Mouse (Mus musculus) ES-E14 (cell line): ENCODE measurements around the gene Ahcyl1. TPM values are rescaled to one million over a fixed set of nuclear protein-coding genes. Genes with fewer than 3 reads are reported as not detected.

ENCODE experiments used
- DNase-seq: peaks from one replicate; pipeline ENCODE4 v3.0.0-alpha.2; 2013; ENCODE audit warnings: low read depth, low spot score
- H3K27ac ChIP-seq: 2 replicates; pipeline ENCODE4 v1.5.1; 2012; ENCODE audit warnings: low read depth, mild to moderate bottlenecking, low read length, moderate library complexity, mixed read lengths; ENCODE audit not compliant: poor library complexity, insufficient read depth, severe bottlenecking
- H3K36me3 ChIP-seq: 2 replicates; pipeline ENCODE4 v1.6.1; 2012; ENCODE audit warnings: mild to moderate bottlenecking, low read length, moderate library complexity, mixed read lengths; ENCODE audit not compliant: control insufficient read depth, poor library complexity, insufficient read depth, severe bottlenecking
- H3K4me1 ChIP-seq, 2 experiments: fragments of 150-350 bp in 1 of 2; sonication (generic) in 1 of 2; 2 replicates each; pipeline ENCODE4 v1.6.1; 2012; ENCODE audit warnings: low read length in 2 of 2, mild to moderate bottlenecking in 1 of 2, mixed read lengths in 1 of 2; ENCODE audit not compliant: control insufficient read depth in 2 of 2, insufficient read depth in 2 of 2, poor library complexity in 1 of 2
- H3K4me3 ChIP-seq, 2 experiments: fragments of 150-350 bp in 1 of 2; sonication (generic) in 1 of 2; 2 replicates each; pipeline ENCODE4 v1.5.1; 2012; ENCODE audit warnings: low read length in 2 of 2, low read depth in 1 of 2, mild to moderate bottlenecking in 1 of 2, mixed read lengths in 1 of 2; ENCODE audit not compliant: insufficient read depth in 1 of 2, poor library complexity in 1 of 2, severe bottlenecking in 1 of 2
- H3K9ac ChIP-seq: 2 replicates; pipeline ENCODE4 v1.6.1; 2012; ENCODE audit warnings: low read depth, mild to moderate bottlenecking, low read length, mixed read lengths; ENCODE audit not compliant: poor library complexity, insufficient read depth, severe bottlenecking
- H3K9me3 ChIP-seq: fragments of 150-350 bp; sonication (generic); 2 replicates; pipeline ENCODE4 v1.6.1; 2012; ENCODE audit warnings: low read depth, mild to moderate bottlenecking, low read length; ENCODE audit not compliant: control insufficient read depth, insufficient read depth
- CHD2 ChIP-seq: IDR thresholded peaks from 2 replicates; pipeline ENCODE4 v1.6.1; 2014; ENCODE audit warnings: mild to moderate bottlenecking, low read depth, low read length, inconsistent platforms
- HCFC1 ChIP-seq: IDR thresholded peaks from 2 replicates; pipeline ENCODE4 v1.6.1; 2012; ENCODE audit warnings: low read length, inconsistent platforms, borderline replicate concordance; ENCODE audit not compliant: insufficient read depth
- MAFK ChIP-seq: IDR thresholded peaks from 2 replicates; pipeline ENCODE4 v1.6.1; 2014; ENCODE audit warnings: mild to moderate bottlenecking, low read depth, low read length, inconsistent platforms; ENCODE audit not compliant: insufficient read depth
- ZC3H11A ChIP-seq: IDR thresholded peaks from 2 replicates; pipeline ENCODE4 v1.6.1; 2012; ENCODE audit warnings: low read depth, mild to moderate bottlenecking, inconsistent platforms, low read length, borderline replicate concordance
- ZNF384 ChIP-seq: IDR thresholded peaks from 2 replicates; pipeline ENCODE4 v1.6.1; 2012; ENCODE audit warnings: low read depth, low read length, inconsistent platforms
- in situ Hi-C, 2 experiments: fragments of 600-800 bp; cut with MboI; formaldehyde crosslinking; loops; one replicate each; pipeline ENCODE4 v1.15.1; 2025; ENCODE audit warnings: low sequenced_read_pairs in 2 of 2, inconsistent platforms in 1 of 2; ENCODE audit not compliant: unreplicated experiment in 2 of 2
- total RNA-seq: library from RNA; depleted of rRNA; stranded (reverse); fragments of 300-350 nt; gene quantifications from 2 replicates; pipeline ENCODE4 v1.2.3, GENCODE M21; 2012; rRNA removed

The Ahcyl1 gene
- total RNA-seq = 25.4 and 38.2 TPM in 2 replicates

DNA sequence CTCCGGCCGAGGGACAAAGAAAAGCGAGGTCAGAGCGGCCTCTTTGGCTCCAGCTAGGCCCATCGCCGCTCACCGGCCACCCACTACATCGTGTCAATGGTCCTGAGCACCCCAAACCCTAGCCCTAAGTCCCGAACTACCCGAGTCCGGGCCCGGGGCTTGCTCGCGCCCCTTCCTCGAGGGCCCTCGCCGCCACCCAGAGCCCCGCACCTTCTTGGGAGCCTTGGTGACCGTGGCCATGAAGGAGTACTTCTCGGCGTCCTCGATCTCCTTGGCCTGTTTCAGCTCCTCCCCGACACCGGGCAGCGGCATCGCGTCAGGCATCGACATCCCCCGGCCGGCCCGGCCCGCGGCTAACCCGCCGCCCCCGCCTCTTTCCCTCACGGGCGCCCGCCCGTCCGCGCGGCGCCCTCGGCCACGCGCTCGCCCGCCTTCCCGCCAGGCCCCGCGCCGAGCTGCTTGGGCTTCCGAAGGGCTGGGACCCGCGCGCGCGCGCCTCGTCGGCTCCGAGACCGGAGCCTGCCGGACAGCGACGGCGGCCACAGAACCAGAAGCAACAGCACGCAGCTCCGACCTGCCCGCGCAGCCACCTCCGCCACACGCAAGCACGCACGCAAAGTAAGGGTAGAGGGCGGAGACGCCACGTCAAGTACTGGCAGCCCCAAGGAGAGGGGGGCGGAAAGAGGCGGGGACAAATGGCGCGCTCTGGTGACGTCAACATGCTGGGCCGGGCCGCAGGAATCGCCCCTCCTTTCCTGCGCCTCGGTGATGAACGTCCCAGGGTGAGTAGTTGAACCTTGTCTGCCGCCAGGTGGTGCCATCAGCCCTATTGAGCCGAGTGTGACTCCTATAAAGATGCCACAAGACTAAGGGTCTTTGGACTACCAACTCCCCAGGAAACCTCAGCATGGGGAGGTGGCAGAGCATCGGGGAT is at the start of gene Ahcyl1:
Gene Ahcyl1 (minus strand): TSS at position 613 of the 934 bp plus-strand sequence.
- in situ Hi-C loops = loop anchor here in 1 of 2 experiments (10.0 kb wide), 1 partner anchor 169 kb away; no protein-coding TSS in a partner anchor

DNA sequence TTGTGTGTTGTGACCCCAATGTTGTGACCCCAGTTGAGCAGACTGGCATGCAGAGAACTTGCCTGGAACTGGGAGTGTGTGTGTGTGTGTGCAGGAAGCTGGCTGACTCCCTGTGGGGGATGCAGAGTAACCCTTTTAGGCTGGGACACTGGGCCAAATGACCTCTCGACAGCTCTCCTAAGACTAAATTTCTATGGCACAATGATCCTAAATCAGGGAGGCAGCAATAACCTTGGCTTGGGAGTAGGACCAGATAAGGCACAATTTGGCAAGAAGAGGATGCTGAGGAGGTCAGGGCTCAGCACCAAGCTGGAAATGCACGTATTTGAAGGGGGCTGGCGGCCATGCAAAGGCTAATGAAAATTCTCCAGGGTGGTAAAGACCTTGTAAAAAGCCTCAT is 49.7 kb upstream of the Ahcyl1 start:
- H3K4me1 ChIP-seq = peaks cover 2 to 9% of the 10 kb centered on the region in 2 experiments; a peak in 1 of 4 replicates
- no peak for TF ChIP-seq HCFC1
- TF ChIP-seq ZC3H11A = no peak
- no peak for TF ChIP-seq ZNF384
- TF ChIP-seq MAFK = no peak
- TF ChIP-seq CHD2 = no peak
- H3K9me3 ChIP-seq = no peaks in the 10 kb centered on the region
- H3K4me3 ChIP-seq = no peak overlapping the region
- H3K9ac ChIP-seq = no peak overlapping the region
- H3K27ac ChIP-seq = no peak overlapping the region
- H3K36me3 ChIP-seq = no peaks in the 10 kb centered on the region
- DNase-seq = no peak
- in situ Hi-C loops = no loop called here

More for the DNA sequence above, at the start of gene Ahcyl1:
- Histone ChIP-seq H3K36me3 (no peaks in the 10 kb centered on the region), H3K4me1 (peaks cover 0 to 3% of the 10 kb centered on the region in 2 experiments; a peak in 2 of 4 replicates), H3K27ac (peak within 1 kb of the TSS; percentile 54; the same call in 1 of the 2 replicates), H3K9ac (peak within 1 kb of the TSS; percentile 87), H3K9me3 (no peaks in the 10 kb centered on the region), H3K4me3 (peak within 1 kb of the TSS; percentile 80 to 90)
- DNase-seq = peak; percentile 95
- TF ChIP-seq ZNF384 = no peak
- peak; percentile 90; the same call in 1 of the 2 replicates for TF ChIP-seq ZC3H11A
- TF ChIP-seq CHD2 = no peak
- no peak for TF ChIP-seq MAFK
- peak; percentile 94 for TF ChIP-seq HCFC1

DNA sequence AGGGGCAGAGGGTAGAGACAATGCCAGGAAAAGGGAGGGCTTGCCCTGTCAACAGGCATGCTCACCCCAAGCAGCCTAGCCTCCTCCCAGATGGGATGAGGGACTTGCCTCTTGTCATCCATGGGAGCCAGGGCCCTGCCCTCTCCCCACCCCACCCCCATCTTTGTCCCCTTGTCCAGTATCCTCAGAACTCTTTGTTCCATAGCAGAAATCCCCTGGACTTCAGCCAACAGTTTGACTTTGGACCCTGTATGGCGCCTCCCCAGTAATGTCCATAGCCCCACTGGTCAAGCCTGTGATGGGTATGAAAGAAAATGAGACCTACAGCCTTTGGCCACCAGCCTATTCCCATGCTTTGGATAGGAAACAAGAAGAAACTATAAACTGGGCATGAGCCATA is 47.3 kb upstream of the Ahcyl1 start:
- Histone ChIP-seq H3K9me3 (no peaks in the 10 kb centered on the region), H3K27ac (no peak overlapping the region), H3K36me3 (no peaks in the 10 kb centered on the region), H3K4me1 (peaks cover 2 to 16% of the 10 kb centered on the region in 2 experiments; a peak in 2 of 4 replicates), H3K9ac (no peak overlapping the region), H3K4me3 (no peak overlapping the region)
- in situ Hi-C loops = no loop called here
- TF ChIP-seq ZC3H11A = no peak
- TF ChIP-seq ZNF384 = no peak
- TF ChIP-seq MAFK = no peak
- TF ChIP-seq CHD2 = no peak
- TF ChIP-seq HCFC1 = no peak
- DNase-seq = no peak

DNA sequence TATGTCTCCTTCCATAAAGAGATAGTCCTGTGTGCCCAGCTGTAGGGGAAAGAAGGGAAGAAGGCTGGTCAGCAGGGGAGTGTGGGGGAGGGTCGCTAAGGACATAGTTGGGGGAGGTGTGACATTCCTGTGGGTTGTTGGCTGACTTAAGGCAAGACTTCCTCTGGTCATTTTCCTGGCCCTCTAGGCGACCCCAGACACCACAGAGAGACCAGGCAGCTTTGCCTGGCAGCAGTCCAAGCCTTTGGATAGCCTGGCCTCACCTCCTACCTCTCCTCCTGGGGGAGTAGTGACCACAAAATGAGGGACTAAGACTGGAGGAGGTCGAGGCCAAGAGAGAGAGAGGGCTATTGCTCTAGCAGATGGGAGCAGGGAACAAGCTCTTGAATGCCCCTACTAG is 46.7 kb upstream of the Ahcyl1 start:
- Histone ChIP-seq H3K9me3 (no peaks in the 10 kb centered on the region), H3K4me3 (no peak overlapping the region), H3K4me1 (peaks cover 2 to 16% of the 10 kb centered on the region in 2 experiments; a peak in 2 of 4 replicates), H3K27ac (no peak overlapping the region), H3K36me3 (no peaks in the 10 kb centered on the region), H3K9ac (no peak overlapping the region)
- in situ Hi-C loops = no loop called here
- no peak for DNase-seq
- TF ChIP-seq HCFC1 (no peak), MAFK (no peak), CHD2 (no peak), ZC3H11A (no peak), ZNF384 (no peak)
